Comparison of ENCODE assay signal across 14 mouse cellular contexts in the genomic region with DNA sequence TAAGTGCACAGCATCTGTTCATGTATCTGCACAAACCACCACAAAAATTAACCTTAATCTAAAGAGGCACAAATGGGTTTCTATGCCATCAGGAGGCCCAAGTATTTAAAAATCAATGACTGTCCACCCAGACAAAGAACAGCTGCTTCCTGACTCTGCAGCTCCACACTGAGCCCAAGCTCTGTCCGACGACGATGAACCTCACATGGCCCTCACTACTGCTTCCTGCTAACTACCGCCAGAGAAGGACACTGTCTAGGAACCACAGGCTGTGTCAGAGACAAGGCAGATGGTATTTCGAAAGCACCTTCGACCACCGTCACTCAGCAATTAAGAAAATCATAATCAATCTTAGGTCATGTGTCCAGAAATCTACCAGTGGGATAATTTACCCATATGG. TPM values are rescaled to one million over a fixed set of nuclear protein-coding genes. Genes with fewer than 3 reads are reported as not detected.
A peak's percentile ranks its signal among the peaks of the same experiment; 100 is the strongest.
DNase-seq lines count a peak whose midpoint lies in the region; ATAC-seq and TF ChIP-seq lines count a peak whose summit lies in the region.
"Had no signal": no experiment of that assay in that cellular context is flagged by ENCODE, and none has a peak within 500 bp of the region (broad histone marks: within the 10 kb centered on the region; RNA-seq: fewer than 3 reads in every experiment).

No protein-coding gene starts in this region.

- no peaks in the 10 kb centered on the region for H3K9me3 ChIP-seq in heart, embryonic 15.5 days (replicated peaks)
- H3K9me3 ChIP-seq in lung, embryonic 14.5 days (ENCODE audit: low read depth, low read length): no peaks in the 10 kb centered on the region
- H3K9me3 ChIP-seq in hindbrain, embryonic 12.5 days (replicated peaks): no peaks in the 10 kb centered on the region
- no peaks in the 10 kb centered on the region for H3K9me3 ChIP-seq in midbrain, embryonic 13.5 days
- H3K9me3 ChIP-seq: G1E; lung, embryonic 15.5 days had no signal

- no peaks in the 10 kb centered on the region for H3K36me3 ChIP-seq in heart, embryonic 15.5 days
- H3K36me3 ChIP-seq in lung, embryonic 14.5 days (ENCODE audit: insufficient read depth): no peaks in the 10 kb centered on the region
- H3K36me3 ChIP-seq in hindbrain, embryonic 12.5 days: no peaks in the 10 kb centered on the region
- no peaks in the 10 kb centered on the region for H3K36me3 ChIP-seq in midbrain, embryonic 13.5 days
- H3K36me3 ChIP-seq: G1E; lung, embryonic 15.5 days had no signal

- H3K4me1 ChIP-seq in heart, embryonic 15.5 days (replicated peaks): peaks cover 29% of the 10 kb centered on the region
- peaks cover 11% of the 10 kb centered on the region for H3K4me1 ChIP-seq in lung, embryonic 14.5 days (ENCODE audit: insufficient read depth)
- peaks cover 37% of the 10 kb centered on the region for H3K4me1 ChIP-seq in hindbrain, embryonic 12.5 days
- H3K4me1 ChIP-seq in midbrain, embryonic 13.5 days (replicated peaks): peaks cover 62% of the 10 kb centered on the region

- intact Hi-C loops in heart, postnatal 25 days (cut with DNase I): no loop called here

- TF ChIP-seq CTCF in lung, embryonic 14.5 days (IDR thresholded peaks at IDR 0.05; ENCODE audit: low read depth): no peak

- ATAC-seq in heart, embryonic 15.5 days (replicated peaks; ENCODE audit: insufficient number of reproducible peaks, insufficient read depth, low FRiP score, low read depth): no peak
- ATAC-seq in lung, embryonic 14.5 days (ENCODE audit: insufficient read depth): peak; percentile 88
- peak; percentile 50; the same call in 1 of the 2 replicates for ATAC-seq in hindbrain, embryonic 12.5 days (ENCODE audit: low FRiP score)
- ATAC-seq in midbrain, embryonic 13.5 days: no peak

- DNase-seq in heart, postnatal 25 days (ENCODE audit: low spot score): no peak
- peak; percentile 67 for DNase-seq in lung, embryonic 14.5 days
- DNase-seq in lung, adult 18-20 months: no peak
- DNase-seq in ovary, postnatal 14 days (ENCODE audit: low spot score): no peak
- no peak for DNase-seq in layer of hippocampus, adult 9-11 months
- DNase-seq: adrenal gland, postnatal 14 days; cerebellum, adult 9-10 months; embryo, embryonic 11 days; liver had no signal

- no peaks in the 10 kb centered on the region for H3K27me3 ChIP-seq in heart, embryonic 15.5 days
- H3K27me3 ChIP-seq in lung, embryonic 14.5 days (ENCODE audit: insufficient read depth, low read length): no peaks in the 10 kb centered on the region
- H3K27me3 ChIP-seq in hindbrain, embryonic 12.5 days: no peaks in the 10 kb centered on the region
- peaks cover 6% of the 10 kb centered on the region for H3K27me3 ChIP-seq in midbrain, embryonic 13.5 days
- H3K27me3 ChIP-seq: lung, embryonic 15.5 days had no signal

- WGBS in heart, embryonic 15.5 days: 39% methylated on average over 7 of the region's 7 CpGs
- 31% methylated on average over 7 of the region's 7 CpGs for WGBS in lung, embryonic 14.5 days
- 35% methylated on average over 7 of the region's 7 CpGs for WGBS in hindbrain, embryonic 12.5 days
- 31% methylated on average over 7 of the region's 7 CpGs for WGBS in midbrain, embryonic 13.5 days

- no peak overlapping the region for H3K9ac ChIP-seq in heart, embryonic 15.5 days
- no peak overlapping the region for H3K9ac ChIP-seq in lung, embryonic 14.5 days
- H3K9ac ChIP-seq in hindbrain, embryonic 12.5 days: no peak overlapping the region
- peak overlapping the region; percentile 20; the same call in 1 of the 2 replicates for H3K9ac ChIP-seq in midbrain, embryonic 13.5 days (replicated peaks)
- H3K9ac ChIP-seq: lung, embryonic 15.5 days had no signal

- 0 out of 2 replicates have a peak overlapping the region, but pooled peaks have one; percentile 46 for H3K4me2 ChIP-seq in heart, embryonic 15.5 days
- H3K4me2 ChIP-seq in lung, embryonic 14.5 days: no peak overlapping the region
- no peak overlapping the region for H3K4me2 ChIP-seq in hindbrain, embryonic 12.5 days (replicated peaks)
- H3K4me2 ChIP-seq in midbrain, embryonic 13.5 days (replicated peaks): peak overlapping the region; percentile 31
- H3K4me2 ChIP-seq: lung, embryonic 15.5 days had no signal

- H3K27ac ChIP-seq in heart, embryonic 15.5 days: no peak overlapping the region
- H3K27ac ChIP-seq in lung, embryonic 14.5 days (ENCODE audit: low read depth): no peak overlapping the region
- H3K27ac ChIP-seq in hindbrain, embryonic 12.5 days: no peak overlapping the region
- H3K27ac ChIP-seq in midbrain, embryonic 13.5 days: no peak overlapping the region; the same call in 1 of the 2 replicates
- H3K27ac ChIP-seq: lung, embryonic 15.5 days had no signal

- H3K4me3 ChIP-seq in heart, embryonic 15.5 days: no peak overlapping the region
- H3K4me3 ChIP-seq in lung, embryonic 14.5 days (ENCODE audit: low read depth, low read length): no peak overlapping the region
- H3K4me3 ChIP-seq in hindbrain, embryonic 12.5 days: no peak overlapping the region
- no peak overlapping the region for H3K4me3 ChIP-seq in midbrain, embryonic 13.5 days (replicated peaks)
- H3K4me3 ChIP-seq: lung, embryonic 15.5 days had no signal

RNA-seq across cellular contexts. Expression of gene Efna5, which starts 29.8 kb away (rescaled TPM):
- 22.4 and 23.6 TPM in 2 replicates for polyA plus RNA-seq in heart, embryonic 15.5 days (2015; fragmentation: Nextera tagmentation; extraction: Ambion mirVana)
- 10 to 100 TPM; 21.0 to 23.0 TPM for total RNA-seq in heart, postnatal 25 days (2021)
- 14.8 and 15.5 TPM in 2 replicates for polyA plus RNA-seq in lung, embryonic 14.5 days (2014; fragmentation: Nextera tagmentation; extraction: Ambion mirVana)
- 61.3 and 63.3 TPM in 2 replicates for polyA plus RNA-seq in hindbrain, embryonic 12.5 days (2016; fragmentation: Nextera tagmentation; extraction: Ambion mirVana)
- polyA plus RNA-seq in midbrain, embryonic 13.5 days (2015; fragmentation: Nextera tagmentation; extraction: Ambion mirVana): 81.4 and 89.2 TPM in 2 replicates
- polyA plus RNA-seq: G1E had no signal

Comparison
In these comparisons a context has a peak if more than half of its experiments do, and no peak if none do; other contexts are left out.
1. ATAC-seq: peak in lung, embryonic 14.5 days (single experiment) and hindbrain, embryonic 12.5 days (single experiment); none in heart, embryonic 15.5 days (single experiment) and midbrain, embryonic 13.5 days (single experiment).
2. H3K4me2 ChIP-seq: peak in heart, embryonic 15.5 days (single experiment) and midbrain, embryonic 13.5 days (single experiment); none in lung, embryonic 14.5 days (single experiment) and hindbrain, embryonic 12.5 days (single experiment).